Mouse (Mus musculus): Measurements from ENCODE around the gene Gm11172. TPM values are rescaled to one million over a fixed set of nuclear protein-coding genes. Genes with fewer than 3 reads are reported as not detected.
"Not testable (repeated sequence)": the region's sequence is repeated elsewhere in the genome, so short reads cannot be mapped to it uniquely, and the experiment has no call there.

The Gm11172 gene
- polyA plus RNA-seq, 1 experiment from 2014 or later = not detected

DNA sequence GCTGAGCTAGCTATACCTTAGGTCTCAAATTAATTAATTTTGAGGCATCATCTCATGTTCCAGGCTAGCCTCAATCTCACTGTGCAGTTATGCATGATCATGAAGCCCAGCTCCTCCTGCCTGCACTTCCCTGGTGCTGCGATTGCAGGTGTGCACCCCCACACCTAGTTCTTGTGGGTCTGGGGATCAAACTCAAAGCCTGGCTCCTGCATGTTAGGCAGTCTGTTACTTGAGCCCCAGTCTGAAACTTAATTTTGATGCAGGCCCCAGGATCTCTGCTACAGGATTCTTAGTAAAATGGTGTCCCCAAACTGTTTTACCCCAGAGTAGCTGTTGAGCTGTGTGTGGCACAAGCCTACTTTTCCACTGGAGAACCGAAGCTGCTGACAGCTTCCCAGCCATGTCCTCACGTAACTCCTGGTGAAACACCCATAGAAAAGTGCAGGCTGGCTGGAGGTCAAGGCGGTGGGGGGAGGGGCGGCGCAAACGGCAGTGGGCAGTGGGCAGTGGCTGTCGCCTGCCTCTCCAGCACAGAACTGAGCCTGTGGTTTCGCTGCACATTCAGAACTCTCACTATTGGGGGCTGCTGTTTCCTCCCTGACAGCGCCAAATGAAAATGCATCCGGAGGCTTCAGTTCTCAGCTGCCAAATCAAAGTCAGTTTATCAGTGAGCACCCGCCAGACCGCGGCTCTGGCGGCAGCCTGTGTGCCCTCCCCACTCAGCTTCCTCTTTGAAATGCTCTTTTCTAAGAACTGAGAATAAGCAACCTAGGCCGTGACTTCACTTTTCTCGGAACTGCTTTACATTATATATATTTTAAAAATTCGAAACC is 31.0 kb downstream of the Gm11172 start:
- peak; percentile 40 for ATAC-seq (ENCODE audit: insufficient number of reproducible peaks, insufficient read depth, low FRiP score, low read depth)
- H3K4me1 ChIP-seq (ENCODE audit: control insufficient read depth in 2 of 2, insufficient read depth in 2 of 2, low read length in 2 of 2) = peaks cover 22 to 39% of the 10 kb centered on the region in 2 experiments
- peak overlapping the region; percentile 34 to 40 for H3K4me3 ChIP-seq (ENCODE audit: control insufficient read depth in 1 of 2, insufficient read depth in 1 of 2, low read depth in 1 of 2, low read length in 2 of 2)
- H3K27ac ChIP-seq (replicated peaks in 1 of 2; ENCODE audit: control insufficient read depth in 1 of 2, insufficient read depth in 1 of 2, low read depth in 2 of 2, low read length in 2 of 2) = peak overlapping the region; percentile 77 to 83
- H3K27me3 ChIP-seq (ENCODE audit: control insufficient read depth, insufficient read depth, low read length) = no peaks in the 10 kb centered on the region
- H3K9ac ChIP-seq (ENCODE audit: low read length) = peak overlapping the region; percentile 60
- H3K36me3 ChIP-seq (ENCODE audit: control insufficient read depth, insufficient read depth, low read length) = 0 out of 2 replicates have a peak, but pooled peaks cover 4% of the 10 kb centered on the region
- peak overlapping the region; percentile 76 for H3K4me2 ChIP-seq (ENCODE audit: low read length)
- 6% methylated on average over 18 of the region's 18 CpGs for WGBS
- no peaks in the 10 kb centered on the region for H3K9me3 ChIP-seq (ENCODE audit: control insufficient read depth, low read length)

DNA sequence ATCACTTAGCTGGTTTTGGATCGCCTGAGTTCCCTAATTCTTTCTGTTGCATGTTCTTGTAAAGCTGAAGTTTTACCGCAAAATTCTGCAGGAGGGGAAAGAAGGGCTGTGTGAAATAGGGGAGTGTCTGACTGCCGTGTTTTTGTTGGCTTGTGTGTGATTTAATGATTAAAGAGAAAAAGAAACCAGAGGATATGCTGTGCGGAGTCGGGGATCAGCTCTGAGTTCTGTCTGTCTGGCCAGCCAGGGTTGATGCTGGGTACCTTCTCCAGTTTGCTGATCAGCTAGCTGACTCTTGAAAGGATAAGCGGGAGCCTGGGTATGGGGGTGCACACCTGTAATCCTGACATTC is 31.6 kb downstream of the Gm11172 start:
- H3K27me3 ChIP-seq (ENCODE audit: control insufficient read depth, insufficient read depth, low read length) = no peaks in the 10 kb centered on the region
- H3K36me3 ChIP-seq (ENCODE audit: control insufficient read depth, insufficient read depth, low read length) = 0 out of 2 replicates have a peak, but pooled peaks cover 4% of the 10 kb centered on the region
- H3K4me1 ChIP-seq (ENCODE audit: control insufficient read depth in 2 of 2, insufficient read depth in 2 of 2, low read length in 2 of 2) = peaks cover 17 to 35% of the 10 kb centered on the region in 2 experiments
- H3K4me2 ChIP-seq (ENCODE audit: low read length) = peak overlapping the region; percentile 76
- 41% methylated on average over 6 of the region's 6 CpGs for WGBS
- H3K9ac ChIP-seq (ENCODE audit: low read length) = peak overlapping the region; percentile 60; the same call in 1 of the 2 replicates
- peak overlapping the region in 1 of 2 experiments; percentile 83; a peak in 2 of 4 replicates for H3K27ac ChIP-seq (replicated peaks in 1 of 2; ENCODE audit: control insufficient read depth in 1 of 2, insufficient read depth in 1 of 2, low read depth in 2 of 2, low read length in 2 of 2)
- ATAC-seq (ENCODE audit: insufficient number of reproducible peaks, insufficient read depth, low FRiP score, low read depth) = no peak
- H3K4me3 ChIP-seq (ENCODE audit: control insufficient read depth in 1 of 2, insufficient read depth in 1 of 2, low read depth in 1 of 2, low read length in 2 of 2) = peak overlapping the region in 1 of 2 experiments; percentile 34; a peak in 2 of 4 replicates
- H3K9me3 ChIP-seq (ENCODE audit: control insufficient read depth, low read length) = no peaks in the 10 kb centered on the region

DNA sequence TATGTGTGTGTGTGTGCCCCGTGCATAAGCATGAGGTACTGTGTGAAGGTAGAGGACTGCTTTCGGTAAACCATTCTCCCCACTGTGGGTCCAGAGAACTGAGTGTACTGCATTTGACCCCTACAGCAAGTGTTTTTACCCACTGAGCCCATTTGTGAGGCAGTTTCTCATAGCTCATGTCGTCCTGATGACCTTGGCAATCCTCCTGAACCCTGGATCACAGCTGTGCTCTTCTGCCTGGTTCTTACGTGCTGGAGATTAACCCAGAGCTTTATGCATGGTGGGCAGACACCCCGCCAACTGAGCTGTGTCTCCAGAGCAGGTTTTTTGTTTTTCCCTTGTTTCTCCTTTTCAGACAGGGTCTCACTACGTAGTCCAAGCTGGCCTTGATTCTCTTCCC is 33.2 kb downstream of the Gm11172 start:
- ATAC-seq (ENCODE audit: insufficient number of reproducible peaks, insufficient read depth, low FRiP score, low read depth) = no peak
- H3K9me3 ChIP-seq (ENCODE audit: control insufficient read depth, low read length) = no peaks in the 10 kb centered on the region
- no peak overlapping the region for H3K4me3 ChIP-seq (ENCODE audit: control insufficient read depth in 1 of 2, insufficient read depth in 1 of 2, low read depth in 1 of 2, low read length in 2 of 2)

DNA sequence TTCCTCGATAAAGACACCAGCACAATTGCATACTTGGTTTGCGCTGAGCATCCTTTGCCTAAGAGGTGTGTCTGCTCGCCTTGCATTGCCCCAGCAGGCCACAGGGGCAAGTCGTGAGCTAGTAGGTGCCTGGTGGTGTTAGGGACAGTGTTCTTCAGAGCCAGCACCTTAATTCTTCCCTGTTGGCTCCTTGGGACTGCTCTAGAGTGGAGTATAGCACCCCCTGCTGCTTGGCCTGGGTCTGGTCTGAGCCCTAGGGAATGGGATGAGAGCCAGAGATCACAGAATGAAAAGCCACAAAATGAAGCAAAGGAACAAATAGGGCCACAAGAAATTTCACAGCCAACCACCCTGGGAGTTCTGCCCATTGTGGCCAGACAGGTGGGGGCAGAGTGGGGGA is 33.8 kb downstream of the Gm11172 start:
- Histone ChIP-seq H3K4me2 (ENCODE audit: low read length) (no peak overlapping the region), H3K27ac (replicated peaks in 1 of 2; ENCODE audit: control insufficient read depth in 1 of 2, insufficient read depth in 1 of 2, low read depth in 2 of 2, low read length in 2 of 2) (no peak overlapping the region), H3K9me3 (ENCODE audit: control insufficient read depth, low read length) (no peaks in the 10 kb centered on the region), H3K27me3 (ENCODE audit: control insufficient read depth, insufficient read depth, low read length) (no peaks in the 10 kb centered on the region), H3K4me3 (ENCODE audit: control insufficient read depth in 1 of 2, insufficient read depth in 1 of 2, low read depth in 1 of 2, low read length in 2 of 2) (no peak overlapping the region), H3K36me3 (ENCODE audit: control insufficient read depth, insufficient read depth, low read length) (no peaks in the 10 kb centered on the region), H3K9ac (ENCODE audit: low read length) (no peak overlapping the region), H3K4me1 (ENCODE audit: control insufficient read depth in 2 of 2, insufficient read depth in 2 of 2, low read length in 2 of 2) (peaks cover 20 to 30% of the 10 kb centered on the region in 2 experiments)
- peak; percentile 51; the same call in 1 of the 2 replicates for ATAC-seq (ENCODE audit: insufficient number of reproducible peaks, insufficient read depth, low FRiP score, low read depth)
- 45% methylated on average over 4 of the region's 4 CpGs for WGBS

More for the DNA sequence above, 33.2 kb downstream of the Gm11172 start:
- peaks cover 18 to 30% of the 10 kb centered on the region in 2 experiments for H3K4me1 ChIP-seq (ENCODE audit: control insufficient read depth in 2 of 2, insufficient read depth in 2 of 2, low read length in 2 of 2)
- no peak overlapping the region for H3K9ac ChIP-seq (ENCODE audit: low read length)
- H3K4me2 ChIP-seq (ENCODE audit: low read length) = no peak overlapping the region
- H3K36me3 ChIP-seq (ENCODE audit: control insufficient read depth, insufficient read depth, low read length) = 0 out of 2 replicates have a peak, but pooled peaks cover 3% of the 10 kb centered on the region
- H3K27ac ChIP-seq (replicated peaks in 1 of 2; ENCODE audit: control insufficient read depth in 1 of 2, insufficient read depth in 1 of 2, low read depth in 2 of 2, low read length in 2 of 2) = no peak overlapping the region
- 83% methylated on average over 6 of the region's 6 CpGs for WGBS
- no peaks in the 10 kb centered on the region for H3K27me3 ChIP-seq (ENCODE audit: control insufficient read depth, insufficient read depth, low read length)

DNA sequence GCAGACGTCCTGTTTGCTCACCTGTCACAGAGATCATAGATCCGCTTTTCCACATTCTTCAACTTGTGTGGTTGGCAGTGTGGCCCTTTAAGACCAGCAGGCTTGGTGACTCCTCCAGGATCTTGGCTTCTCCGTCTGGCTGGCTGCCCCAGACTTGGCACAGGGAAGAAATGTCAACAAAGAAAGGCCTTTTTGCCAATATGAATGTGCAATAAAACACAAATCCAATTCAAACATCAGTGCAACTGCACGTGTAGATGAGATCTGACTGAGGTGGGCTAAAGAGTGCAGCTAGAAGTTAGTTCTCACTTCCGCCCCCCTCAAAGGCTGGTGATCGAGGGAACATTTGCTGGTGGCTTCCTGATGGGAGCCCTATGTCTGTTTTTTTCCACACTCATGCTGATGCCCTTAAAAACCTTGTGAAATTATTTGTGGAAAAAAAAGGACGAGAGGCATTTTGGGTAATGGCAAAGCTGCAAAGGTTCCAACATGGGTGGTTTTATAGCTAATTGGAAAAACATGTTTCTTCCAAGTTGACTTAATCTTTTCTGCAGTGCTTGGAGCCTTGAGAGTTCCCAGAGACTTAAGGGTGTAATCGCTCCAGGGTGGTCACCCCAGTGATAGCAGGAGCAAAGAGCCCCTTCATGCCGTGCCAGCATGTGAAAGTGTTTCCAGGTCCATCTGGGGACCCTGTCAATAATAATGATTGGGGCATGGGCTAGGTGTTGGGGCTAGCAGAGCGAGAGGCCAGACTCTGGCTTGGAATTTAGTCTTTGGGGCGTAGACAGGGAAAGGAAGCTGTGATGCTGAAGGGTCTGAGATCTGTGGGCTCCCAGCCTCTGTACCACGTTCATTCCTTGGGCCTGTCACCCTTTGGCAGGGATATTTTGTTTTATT is 37.5 kb downstream of the Gm11172 start:
- ATAC-seq (ENCODE audit: insufficient number of reproducible peaks, insufficient read depth, low FRiP score, low read depth) = 0 out of 2 replicates have a peak, but pooled peaks have one; percentile 5
- no peak overlapping the region for H3K4me3 ChIP-seq (ENCODE audit: control insufficient read depth in 1 of 2, insufficient read depth in 1 of 2, low read depth in 1 of 2, low read length in 2 of 2)
- no peak overlapping the region for H3K4me2 ChIP-seq (ENCODE audit: low read length)
- H3K27ac ChIP-seq (replicated peaks in 1 of 2; ENCODE audit: control insufficient read depth in 1 of 2, insufficient read depth in 1 of 2, low read depth in 2 of 2, low read length in 2 of 2) = peak overlapping the region; percentile 33 to 35; a peak in 1 of 4 replicates
- peaks cover 9 to 16% of the 10 kb centered on the region in 2 experiments; a peak in 2 of 4 replicates for H3K4me1 ChIP-seq (ENCODE audit: control insufficient read depth in 2 of 2, insufficient read depth in 2 of 2, low read length in 2 of 2)
- H3K9me3 ChIP-seq (ENCODE audit: control insufficient read depth, low read length) = no peaks in the 10 kb centered on the region
- H3K36me3 ChIP-seq (ENCODE audit: control insufficient read depth, insufficient read depth, low read length) = no peaks in the 10 kb centered on the region
- no peaks in the 10 kb centered on the region for H3K27me3 ChIP-seq (ENCODE audit: control insufficient read depth, insufficient read depth, low read length)
- 59% methylated on average over 12 of the region's 12 CpGs for WGBS
- no peak overlapping the region for H3K9ac ChIP-seq (ENCODE audit: low read length)

DNA sequence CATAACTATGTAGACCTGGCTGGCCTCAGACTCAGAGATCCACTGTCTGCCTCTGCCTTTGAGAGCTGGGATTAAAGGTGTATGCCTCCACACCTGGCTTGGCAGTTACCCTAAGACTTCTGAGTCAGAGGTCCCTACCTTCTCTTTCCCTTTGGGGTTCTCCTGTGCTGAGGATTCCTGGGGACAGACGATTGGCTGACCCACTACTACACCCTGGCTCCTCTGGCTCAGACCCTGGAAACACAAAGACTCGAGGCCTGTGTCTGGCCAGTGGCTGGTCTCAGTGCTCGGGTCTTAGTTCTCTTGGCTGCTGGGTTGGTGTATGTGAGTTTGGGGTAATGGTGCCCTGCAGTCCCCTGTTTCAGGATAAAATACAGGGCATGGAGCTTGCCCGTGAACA is 38.2 kb downstream of the Gm11172 start:
- no peak overlapping the region for H3K4me2 ChIP-seq (ENCODE audit: low read length)
- H3K4me1 ChIP-seq (ENCODE audit: control insufficient read depth in 2 of 2, insufficient read depth in 2 of 2, low read length in 2 of 2) = peaks cover 9 to 14% of the 10 kb centered on the region in 2 experiments; a peak in 3 of 4 replicates
- no peak overlapping the region for H3K4me3 ChIP-seq (ENCODE audit: control insufficient read depth in 1 of 2, insufficient read depth in 1 of 2, low read depth in 1 of 2, low read length in 2 of 2)
- H3K9me3 ChIP-seq (ENCODE audit: control insufficient read depth, low read length) = no peaks in the 10 kb centered on the region
- H3K27ac ChIP-seq (replicated peaks in 1 of 2; ENCODE audit: control insufficient read depth in 1 of 2, insufficient read depth in 1 of 2, low read depth in 2 of 2, low read length in 2 of 2) = peak overlapping the region in 1 of 2 experiments; percentile 33; a peak in 1 of 4 replicates
- no peaks in the 10 kb centered on the region for H3K36me3 ChIP-seq (ENCODE audit: control insufficient read depth, insufficient read depth, low read length)
- 75% methylated on average over 4 of the region's 4 CpGs for WGBS
- no peak for ATAC-seq (ENCODE audit: insufficient number of reproducible peaks, insufficient read depth, low FRiP score, low read depth)
- H3K9ac ChIP-seq (ENCODE audit: low read length) = no peak overlapping the region
- H3K27me3 ChIP-seq (ENCODE audit: control insufficient read depth, insufficient read depth, low read length) = no peaks in the 10 kb centered on the region

DNA sequence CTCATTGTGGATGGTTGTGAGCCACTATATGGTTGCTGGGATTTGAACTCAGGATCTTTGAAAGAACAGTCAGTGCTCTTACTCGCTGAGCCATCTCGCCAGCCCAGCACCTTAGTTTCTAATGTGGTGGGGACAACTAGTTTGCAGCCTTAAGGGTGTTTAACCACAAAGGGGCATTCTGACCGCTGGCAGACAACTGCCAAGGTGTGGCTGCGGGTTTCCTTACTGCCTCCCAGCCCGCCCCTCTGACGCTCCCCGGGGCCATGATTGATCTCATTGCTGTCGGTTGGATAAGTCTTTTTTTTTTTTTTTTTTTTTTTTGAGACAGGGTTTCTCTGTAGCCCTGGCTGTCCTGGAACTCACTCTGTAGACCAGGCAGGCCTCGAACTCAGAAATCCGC is 39.5 kb downstream of the Gm11172 start:
- H3K9me3 ChIP-seq (ENCODE audit: control insufficient read depth, low read length); H3K27me3 ChIP-seq (ENCODE audit: control insufficient read depth, insufficient read depth, low read length); H3K27ac ChIP-seq (replicated peaks in 1 of 2; ENCODE audit: control insufficient read depth in 1 of 2, insufficient read depth in 1 of 2, low read depth in 2 of 2, low read length in 2 of 2); H3K4me3 ChIP-seq (ENCODE audit: control insufficient read depth in 1 of 2, insufficient read depth in 1 of 2, low read depth in 1 of 2, low read length in 2 of 2); ATAC-seq (ENCODE audit: insufficient number of reproducible peaks, insufficient read depth, low FRiP score, low read depth); H3K36me3 ChIP-seq (ENCODE audit: control insufficient read depth, insufficient read depth, low read length); H3K4me2 ChIP-seq (ENCODE audit: low read length); H3K9ac ChIP-seq (ENCODE audit: low read length): not testable (repeated sequence)
- H3K4me1 ChIP-seq (ENCODE audit: control insufficient read depth in 2 of 2, insufficient read depth in 2 of 2, low read length in 2 of 2) = peaks cover 9 to 12% of the 10 kb centered on the region in 2 experiments; a peak in 3 of 4 replicates
- WGBS = 92% methylated on average over 10 of the region's 10 CpGs
